Mouse (Mus musculus) forebrain, embryonic 12.5 days (tissue): ENCODE measurements around the gene Ccdc141. TPM values are rescaled to one million over a fixed set of nuclear protein-coding genes. Genes with fewer than 3 reads are reported as not detected.

Source experiments
- ATAC-seq: fragments of 200-750 bp; cut with Nextera tagmentation; 2 replicates; pipeline ENCODE4 v1.8.0; 2017; ENCODE audit warnings: moderate TSS enrichment; ENCODE audit not compliant: low FRiP score
- H3K27ac ChIP-seq: fragments of 300-500 bp; sonication (generic); 2 replicates; pipeline ENCODE4 v1.5.1; 2016; ENCODE audit warnings: mild to moderate bottlenecking
- H3K27me3 ChIP-seq: fragments of 300-500 bp; sonication (generic); 2 replicates; pipeline ENCODE4 v1.6.1; 2016; ENCODE audit warnings: mild to moderate bottlenecking
- H3K36me3 ChIP-seq: fragments of 300-500 bp; sonication (generic); replicated peaks from 2 replicates; pipeline ENCODE4 v1.6.1; 2016; ENCODE audit warnings: mild to moderate bottlenecking
- H3K4me1 ChIP-seq: fragments of 300-500 bp; sonication (generic); 2 replicates; pipeline ENCODE4 v1.6.1; 2016
- H3K4me2 ChIP-seq: fragments of 300-500 bp; sonication (generic); 2 replicates; pipeline ENCODE4 v1.6.1; 2016; ENCODE audit warnings: mild to moderate bottlenecking, moderate library complexity
- H3K4me3 ChIP-seq: fragments of 300-500 bp; sonication (generic); replicated peaks from 2 replicates; pipeline ENCODE4 v1.5.1; 2016; ENCODE audit warnings: mild to moderate bottlenecking
- H3K9ac ChIP-seq: fragments of 300-500 bp; sonication (generic); 2 replicates; pipeline ENCODE4 v1.6.1; 2016; ENCODE audit warnings: mild to moderate bottlenecking
- H3K9me3 ChIP-seq: fragments of 300-500 bp; sonication (generic); 2 replicates; pipeline ENCODE4 v1.6.1; 2016
- WGBS: fragments of 180-500 bp; shearing (Covaris S2); methylation state at CpG from one replicate; pipeline ENCODE4 v1.1.7; 2016; 5-methylcytosine and 5-hydroxymethylcytosine counted together
- polyA plus RNA-seq: library from polyadenylated mRNA; unstranded; fragments of >200 nt; fragmentation: Nextera tagmentation; extraction: Ambion mirVana; gene quantifications from 2 replicates; pipeline ENCODE4 v1.2.1, GENCODE M21; 2016

Gene Ccdc141
- polyA plus RNA-seq, 1 experiment from 2014 or later: 3.6 TPM

DNA sequence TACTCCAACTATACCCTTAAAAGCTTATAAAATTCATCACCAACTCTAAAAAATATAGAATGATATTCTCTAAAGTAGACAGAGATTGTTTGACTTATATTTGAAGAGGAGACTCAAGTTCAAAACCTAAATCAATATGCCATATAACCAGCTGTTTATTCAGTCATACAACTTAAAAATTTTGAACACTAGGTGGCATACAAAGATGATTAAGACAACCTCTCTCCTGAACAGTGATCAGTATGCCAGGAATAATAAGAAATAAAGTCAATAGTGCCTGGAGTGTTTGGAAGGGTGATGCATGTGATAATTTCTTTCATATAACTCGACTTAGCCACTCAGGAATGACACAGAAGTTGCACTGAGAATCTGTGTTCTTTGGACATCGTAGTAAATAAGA, 89.3 kb downstream of the Ccdc141 start:
- Histone ChIP-seq H3K27me3 (no peaks in the 10 kb centered on the region), H3K4me2 (no peak overlapping the region), H3K36me3 (no peaks in the 10 kb centered on the region), H3K9me3 (no peaks in the 10 kb centered on the region), H3K9ac (no peak overlapping the region), H3K4me3 (no peak overlapping the region), H3K4me1 (peaks cover 3% of the 10 kb centered on the region; the same call in 1 of the 2 replicates), H3K27ac (no peak overlapping the region)
- WGBS: 88% methylated on average over 2 of the region's 2 CpGs
- no peak for ATAC-seq

DNA sequence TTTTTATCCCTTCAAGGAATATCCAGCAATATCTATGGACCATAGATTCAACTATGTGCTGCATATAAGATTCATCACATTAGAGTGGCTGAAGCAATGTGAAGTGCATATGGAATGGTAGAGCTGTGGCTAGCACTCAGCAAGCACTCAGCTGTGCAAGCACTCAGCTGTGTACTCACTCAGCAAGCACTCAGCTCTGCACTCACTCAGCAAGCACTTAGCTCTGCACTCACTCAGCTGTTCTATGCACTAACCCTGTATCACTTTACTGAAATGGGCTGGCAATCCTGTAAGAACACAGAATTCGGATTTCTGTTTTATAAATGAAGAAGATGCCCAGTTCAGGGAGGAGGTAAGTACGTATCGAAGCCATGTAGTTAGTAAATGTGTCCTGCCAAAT, 89.8 kb downstream of the Ccdc141 start:
- no peak for ATAC-seq
- H3K27me3 ChIP-seq: no peaks in the 10 kb centered on the region
- WGBS: 87% methylated on average over 3 of the region's 3 CpGs
- H3K4me2 ChIP-seq: no peak overlapping the region
- H3K9me3 ChIP-seq: no peaks in the 10 kb centered on the region
- H3K9ac ChIP-seq: no peak overlapping the region
- no peaks in the 10 kb centered on the region for H3K36me3 ChIP-seq
- no peak overlapping the region for H3K27ac ChIP-seq
- H3K4me3 ChIP-seq: no peak overlapping the region
- H3K4me1 ChIP-seq: peaks cover 1% of the 10 kb centered on the region; the same call in 1 of the 2 replicates

DNA sequence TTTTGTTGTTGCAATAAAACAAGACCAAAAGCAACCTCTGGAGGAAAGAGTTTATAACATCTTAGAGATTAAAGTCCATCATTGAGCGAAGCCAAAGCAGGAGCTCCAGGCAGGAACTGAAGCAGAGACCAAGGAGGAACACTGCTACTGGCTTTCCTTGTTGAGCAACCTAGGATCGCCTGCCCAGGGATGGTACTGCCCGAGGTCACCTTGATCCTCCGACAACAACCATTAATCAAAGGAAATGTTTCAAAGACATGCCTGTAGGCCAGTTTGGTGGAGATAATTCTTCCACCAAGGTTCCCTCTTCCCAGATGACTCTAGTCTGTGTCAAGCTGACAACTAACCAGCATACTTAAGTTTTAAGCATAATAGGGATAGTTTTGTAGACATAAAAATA, 91.7 kb downstream of the Ccdc141 start:
- 93% methylated on average over 4 of the region's 4 CpGs for WGBS
- H3K9ac ChIP-seq: no peak overlapping the region
- no peak overlapping the region for H3K4me3 ChIP-seq
- no peak overlapping the region for H3K27ac ChIP-seq
- ATAC-seq: no peak
- no peaks in the 10 kb centered on the region for H3K27me3 ChIP-seq
- H3K9me3 ChIP-seq: no peaks in the 10 kb centered on the region
- no peak overlapping the region for H3K4me2 ChIP-seq
- H3K4me1 ChIP-seq: peaks cover 8% of the 10 kb centered on the region
- H3K36me3 ChIP-seq: no peaks in the 10 kb centered on the region

DNA sequence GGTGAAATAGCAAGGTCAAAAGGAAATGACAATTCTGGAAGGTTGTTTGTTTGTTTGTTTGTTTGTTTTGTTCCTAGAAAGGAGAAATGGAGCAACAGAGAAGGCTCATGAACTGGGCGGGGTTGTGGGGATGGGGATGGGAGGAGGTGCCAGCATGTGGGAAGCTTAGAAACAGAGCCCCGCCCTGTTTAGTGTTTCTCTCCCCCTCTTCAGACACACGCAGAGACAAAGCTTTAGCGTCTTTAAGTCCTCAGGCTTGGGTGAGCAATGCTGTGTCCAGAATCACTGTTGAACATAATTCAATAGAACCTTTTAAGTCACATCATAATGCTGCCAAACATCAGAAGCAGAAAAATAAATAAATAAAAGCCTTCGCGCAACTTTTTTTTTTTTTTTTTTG, 96.1 kb downstream of the Ccdc141 start:
- 37% methylated on average over 6 of the region's 6 CpGs for WGBS
- Histone ChIP-seq H3K9ac (no peak overlapping the region), H3K36me3 (no peaks in the 10 kb centered on the region), H3K9me3 (no peaks in the 10 kb centered on the region), H3K4me2 (no peak overlapping the region), H3K4me3 (no peak overlapping the region), H3K4me1 (peaks cover 8% of the 10 kb centered on the region), H3K27ac (no peak overlapping the region), H3K27me3 (no peaks in the 10 kb centered on the region)
- ATAC-seq: peak; percentile 53; the same call in 1 of the 2 replicates

DNA sequence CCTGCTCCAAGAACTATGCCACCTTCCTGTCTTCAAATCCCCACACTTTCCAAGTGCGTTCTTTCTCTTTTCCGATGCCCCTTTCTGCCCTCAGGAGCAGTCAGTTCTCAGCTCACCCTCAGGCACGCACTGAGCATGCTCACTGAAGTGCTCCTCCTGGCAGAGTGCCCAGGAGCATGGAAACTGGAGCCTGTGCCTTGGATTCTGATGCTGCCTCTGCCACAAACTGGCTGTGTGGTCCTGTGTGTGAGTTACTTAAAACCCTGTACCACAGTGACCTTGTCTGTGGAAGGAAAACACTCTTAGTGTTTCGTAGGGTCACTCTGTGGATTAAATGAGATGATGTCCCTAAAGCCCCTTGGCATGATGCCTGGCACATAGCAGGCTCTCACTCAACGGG, 96.5 kb downstream of the Ccdc141 start:
- H3K27ac ChIP-seq: no peak overlapping the region
- no peak overlapping the region for H3K4me3 ChIP-seq
- H3K27me3 ChIP-seq: no peaks in the 10 kb centered on the region
- H3K9ac ChIP-seq: no peak overlapping the region
- H3K36me3 ChIP-seq: no peaks in the 10 kb centered on the region
- H3K9me3 ChIP-seq: no peaks in the 10 kb centered on the region
- 58% methylated on average over 5 of the region's 5 CpGs for WGBS
- peaks cover 8% of the 10 kb centered on the region for H3K4me1 ChIP-seq
- peak; percentile 55; the same call in 1 of the 2 replicates for ATAC-seq
- H3K4me2 ChIP-seq: no peak overlapping the region

DNA sequence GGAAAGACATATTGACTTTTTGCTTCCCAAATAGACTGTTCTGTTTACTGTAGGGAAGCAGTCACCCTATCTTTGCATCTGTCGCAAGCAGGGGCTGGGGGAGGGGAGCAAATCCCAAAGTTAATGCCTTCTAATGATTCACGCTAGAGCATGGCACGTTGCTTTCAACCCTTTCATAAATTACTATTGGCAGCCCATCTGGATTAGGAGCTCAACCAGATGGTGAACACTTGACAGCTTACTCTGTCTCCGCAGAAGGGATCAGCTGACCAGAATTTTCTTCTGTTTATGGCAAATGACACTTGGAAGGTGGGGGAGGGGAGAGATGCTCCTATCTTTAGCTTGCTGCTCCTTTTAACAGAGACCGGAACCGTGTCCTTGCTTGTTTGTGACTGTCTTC, 105.1 kb downstream of the Ccdc141 start:
- ATAC-seq: peak; percentile 65
- H3K36me3 ChIP-seq: no peaks in the 10 kb centered on the region
- H3K4me2 ChIP-seq: no peak overlapping the region

DNA sequence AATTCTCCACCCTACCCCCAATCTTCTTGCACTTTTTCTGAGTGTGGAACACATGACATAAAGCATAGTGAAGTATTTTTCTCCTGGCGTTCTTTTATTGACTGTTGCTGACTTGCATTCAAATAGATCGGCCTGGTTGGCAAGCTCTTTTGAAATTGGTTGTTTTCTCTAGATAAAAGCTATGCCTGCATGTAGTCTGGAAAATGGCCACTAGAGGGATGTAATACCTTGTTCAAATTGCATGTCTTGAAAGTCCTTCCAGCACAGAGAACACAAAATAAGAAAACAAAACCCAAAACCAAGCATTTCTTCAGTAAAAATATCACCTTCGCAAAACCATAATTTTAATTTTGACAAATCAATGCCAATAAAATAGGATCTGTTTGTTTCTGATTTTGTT, 108.6 kb downstream of the Ccdc141 start:
- no peak overlapping the region for H3K4me2 ChIP-seq
- H3K4me1 ChIP-seq: peaks cover 24% of the 10 kb centered on the region
- no peak for ATAC-seq
- no peak overlapping the region for H3K27ac ChIP-seq
- H3K4me3 ChIP-seq: no peak overlapping the region
- no peaks in the 10 kb centered on the region for H3K36me3 ChIP-seq
- no peaks in the 10 kb centered on the region for H3K9me3 ChIP-seq
- WGBS: 38% methylated on average over 3 of the region's 3 CpGs
- H3K27me3 ChIP-seq: 0 out of 2 replicates have a peak, but pooled peaks cover 5% of the 10 kb centered on the region
- H3K9ac ChIP-seq: no peak overlapping the region

More for the DNA sequence above, 105.1 kb downstream of the Ccdc141 start:
- Histone ChIP-seq H3K27me3 (0 out of 2 replicates have a peak, but pooled peaks cover 5% of the 10 kb centered on the region), H3K27ac (0 out of 2 replicates have a peak overlapping the region, but pooled peaks have one; percentile 37), H3K4me1 (peaks cover 15% of the 10 kb centered on the region), H3K4me3 (no peak overlapping the region), H3K9ac (no peak overlapping the region), H3K9me3 (no peaks in the 10 kb centered on the region)
- WGBS: 26% methylated on average over 6 of the region's 6 CpGs

DNA sequence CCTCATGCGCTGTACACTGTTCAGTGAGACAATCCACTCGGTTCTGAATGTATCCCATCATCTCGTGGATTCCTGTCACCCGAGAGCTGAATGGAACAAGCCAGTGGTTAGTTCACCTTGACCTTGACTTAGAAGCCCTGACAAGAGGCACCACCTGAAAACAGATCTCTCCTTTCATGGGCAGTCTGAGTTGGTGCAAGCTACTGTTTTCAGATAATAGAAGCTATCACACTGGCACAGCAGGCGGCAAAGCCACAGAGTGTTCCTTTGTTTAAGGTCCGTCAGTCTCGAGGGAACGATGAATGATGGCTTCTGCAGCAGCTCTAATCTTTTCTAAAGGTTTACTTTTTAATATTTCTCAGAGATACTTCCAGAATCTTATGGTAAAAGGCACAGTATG, 110.8 kb downstream of the Ccdc141 start:
- Histone ChIP-seq H3K4me1 (peaks cover 22% of the 10 kb centered on the region), H3K4me2 (no peak overlapping the region), H3K27ac (no peak overlapping the region), H3K9ac (no peak overlapping the region), H3K27me3 (0 out of 2 replicates have a peak, but pooled peaks cover 5% of the 10 kb centered on the region), H3K36me3 (no peaks in the 10 kb centered on the region), H3K4me3 (no peak overlapping the region), H3K9me3 (no peaks in the 10 kb centered on the region)
- WGBS: 20% methylated on average over 8 of the region's 8 CpGs
- ATAC-seq: no peak

DNA sequence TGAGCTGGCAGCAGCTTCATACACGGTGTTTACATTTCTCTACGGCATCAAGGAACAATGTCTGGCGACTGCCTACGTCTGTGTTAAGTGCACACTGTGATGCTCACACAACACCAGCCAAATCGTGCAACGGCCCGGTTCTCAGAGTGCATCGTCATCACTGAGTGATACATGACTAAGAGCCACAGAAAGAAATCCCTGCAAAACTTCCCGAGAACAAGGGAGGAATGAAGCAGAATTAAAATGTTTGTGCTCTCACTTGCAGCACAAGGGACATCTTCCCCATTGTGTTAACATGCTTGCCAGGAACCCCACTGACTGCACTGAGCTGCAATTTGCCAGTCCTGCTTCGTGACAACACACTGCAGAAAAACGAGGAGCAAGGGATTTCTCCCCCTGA, 114.1 kb downstream of the Ccdc141 start:
- Histone ChIP-seq H3K9ac (no peak overlapping the region; the same call in 1 of the 2 replicates), H3K4me3 (no peak overlapping the region), H3K36me3 (no peaks in the 10 kb centered on the region), H3K4me1 (peaks cover 17% of the 10 kb centered on the region), H3K9me3 (no peaks in the 10 kb centered on the region), H3K27ac (no peak overlapping the region), H3K27me3 (0 out of 2 replicates have a peak, but pooled peaks cover 4% of the 10 kb centered on the region), H3K4me2 (peak overlapping the region; percentile 19; the same call in 1 of the 2 replicates)
- ATAC-seq: 0 out of 2 replicates have a peak, but pooled peaks have one; percentile 16
- WGBS: 19% methylated on average over 11 of the region's 11 CpGs

DNA sequence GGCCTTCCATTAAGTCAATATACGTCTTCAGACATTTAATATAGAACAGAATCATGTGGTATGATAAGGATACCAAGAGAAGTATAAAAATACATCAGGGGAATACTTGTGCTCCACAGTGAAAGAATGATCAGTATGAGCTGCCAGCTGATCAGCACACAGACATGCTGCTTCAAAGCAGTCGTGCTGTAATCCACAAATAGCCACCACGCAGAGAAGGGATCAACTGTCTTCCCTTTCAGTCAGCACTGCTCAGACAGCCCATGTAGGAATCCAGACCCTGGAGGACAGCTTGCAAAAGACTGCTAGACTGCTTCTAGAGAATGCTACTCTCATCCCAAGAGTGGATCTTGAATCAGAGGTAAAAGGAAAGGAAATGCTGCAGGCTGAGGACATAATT, 127.5 kb downstream of the Ccdc141 start:
- no peak for ATAC-seq
- Histone ChIP-seq H3K9me3 (no peaks in the 10 kb centered on the region), H3K4me1 (no peaks in the 10 kb centered on the region), H3K27me3 (no peaks in the 10 kb centered on the region), H3K9ac (no peak overlapping the region), H3K36me3 (no peaks in the 10 kb centered on the region), H3K4me2 (no peak overlapping the region), H3K4me3 (no peak overlapping the region), H3K27ac (no peak overlapping the region)
- WGBS: 73% methylated on average over 3 of the region's 3 CpGs

DNA sequence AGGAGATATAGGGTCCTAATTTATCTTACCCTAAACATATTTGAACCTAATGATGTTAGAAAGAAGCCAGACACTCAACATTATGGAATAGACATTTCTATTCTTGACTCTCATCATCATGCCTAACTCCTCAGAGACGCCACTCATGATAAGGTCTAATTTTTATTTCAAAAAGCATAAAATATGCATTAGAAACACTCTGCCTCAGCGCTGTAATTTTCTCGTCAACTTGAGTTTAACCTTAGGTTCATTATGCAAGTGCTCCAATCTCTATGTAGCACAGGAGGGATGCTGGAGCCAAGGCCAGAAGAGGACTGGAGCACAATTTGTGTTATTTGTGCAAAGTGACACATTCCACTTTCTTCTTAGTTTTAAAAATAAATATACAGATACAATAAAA, 130.8 kb downstream of the Ccdc141 start:
- ATAC-seq: no peak
- no peaks in the 10 kb centered on the region for H3K27me3 ChIP-seq
- H3K4me1 ChIP-seq: no peaks in the 10 kb centered on the region
- no peaks in the 10 kb centered on the region for H3K9me3 ChIP-seq
- no peaks in the 10 kb centered on the region for H3K36me3 ChIP-seq
- no peak overlapping the region for H3K4me3 ChIP-seq
- H3K27ac ChIP-seq: no peak overlapping the region
- no peak overlapping the region for H3K9ac ChIP-seq
- H3K4me2 ChIP-seq: no peak overlapping the region
- 74% methylated on average over 3 of the region's 3 CpGs for WGBS

DNA sequence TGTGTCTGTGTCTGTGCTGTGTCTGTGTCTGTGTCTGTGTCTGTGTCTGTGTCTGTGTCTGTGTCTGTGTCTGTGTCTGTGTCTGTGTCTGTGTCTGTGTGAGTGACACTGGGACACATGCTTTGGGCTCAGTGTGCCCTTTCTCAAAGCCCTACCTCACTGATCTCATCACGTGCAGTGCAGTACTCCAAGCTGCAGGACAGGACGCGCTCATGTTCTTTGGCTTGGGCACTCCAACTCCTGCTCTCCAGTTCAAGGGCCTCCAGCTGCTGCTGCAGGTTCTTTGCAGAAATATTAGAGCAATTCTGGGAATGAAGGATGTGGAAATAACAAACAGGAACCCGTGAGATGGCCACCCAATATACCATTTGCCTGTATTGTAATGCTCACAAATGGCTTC, 131.2 kb downstream of the Ccdc141 start:
- Histone ChIP-seq H3K9ac (no peak overlapping the region), H3K9me3 (no peaks in the 10 kb centered on the region), H3K27ac (peak overlapping the region; percentile 46; the same call in 1 of the 2 replicates), H3K4me3 (no peak overlapping the region), H3K4me1 (no peaks in the 10 kb centered on the region), H3K36me3 (no peaks in the 10 kb centered on the region), H3K27me3 (no peaks in the 10 kb centered on the region), H3K4me2 (no peak overlapping the region)
- no peak for ATAC-seq
- 80% methylated on average over 4 of the region's 4 CpGs for WGBS

DNA sequence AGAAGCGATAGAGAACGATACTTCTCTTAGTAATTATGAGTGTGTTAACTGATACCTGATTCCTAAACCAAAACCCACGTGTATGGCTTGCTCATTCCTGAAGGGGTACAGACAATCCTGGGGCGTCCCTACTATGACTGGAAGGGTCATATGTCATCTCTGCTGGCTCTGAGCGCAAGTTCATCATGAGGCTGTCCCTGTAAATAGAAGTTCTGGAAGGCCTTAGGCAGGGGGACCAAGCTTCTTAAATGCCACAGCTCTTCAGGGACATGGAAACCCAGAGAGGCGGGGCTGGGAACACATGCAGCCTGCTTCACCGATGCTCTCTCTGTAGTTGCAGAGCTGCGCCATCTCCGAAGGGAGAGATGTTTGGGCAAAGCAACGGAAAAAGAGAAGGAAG, 133.2 kb downstream of the Ccdc141 start:
- H3K4me2 ChIP-seq: no peak overlapping the region
- no peak overlapping the region for H3K27ac ChIP-seq
- ATAC-seq: no peak

More for the DNA sequence above, 133.2 kb downstream of the Ccdc141 start:
- Histone ChIP-seq H3K27me3 (no peaks in the 10 kb centered on the region), H3K36me3 (no peaks in the 10 kb centered on the region), H3K4me1 (no peaks in the 10 kb centered on the region), H3K4me3 (no peak overlapping the region), H3K9me3 (no peaks in the 10 kb centered on the region), H3K9ac (no peak overlapping the region)
- 87% methylated on average over 10 of the region's 10 CpGs for WGBS
